Mouse (Mus musculus): ENCODE data around the gene Slc16a5.

- TF ChIP-seq CTCF (IDR thresholded peaks at IDR 0.05; ENCODE audit: control insufficient read depth, insufficient read depth, low read length) (no peak), POLR2A (IDR thresholded peaks at IDR 0.05; ENCODE audit: borderline replicate concordance, control insufficient read depth, low read depth, low read length) (no peak)
Observed at GRCm38 (mm10) chr11:115522238-115522637, 60.0 kb downstream of the Slc16a5 start.
